Mouse (Mus musculus) left cerebral cortex, adult 2 months (tissue): ENCODE data around the gene Zfp541. TPM values are rescaled to one million over a fixed set of nuclear protein-coding genes. Genes with fewer than 3 reads are reported as not detected.
A peak's percentile ranks its signal among the peaks of the same experiment; 100 is the strongest.

Experiments
- DNase-seq, 2 experiments: peaks; one replicate each; pipeline ENCODE4 v3.0.0; 2021 to 2022; ENCODE audit warnings: low spot score in 2 of 2, mixed read lengths in 1 of 2; ENCODE audit errors: extremely low spot score in 1 of 2
- H3K27ac ChIP-seq: fragments of 200-600 bp; 2 replicates; pipeline ENCODE4 v1.8.1; 2022
- H3K4me3 ChIP-seq: fragments of 200-600 bp; 2 replicates; pipeline ENCODE4 v1.8.1; 2022
- CTCF ChIP-seq: fragments of 200-600 bp; IDR thresholded peaks from 2 replicates; pipeline ENCODE4 v1.8.1; 2022; ENCODE audit warnings: antibody characterized with exemption, mild to moderate bottlenecking, moderate library complexity
- intact Hi-C: fragments of 180-260 bp; cut with DNase I; formaldehyde crosslinking; loops from one replicate; pipeline ENCODE4 v1.15.1; 2025
- total RNA-seq, 2 experiments: library from RNA; stranded (reverse); gene quantifications; 2 replicates each; pipeline ENCODE4 v1.2.3; 2021

Zfp541 gene
- total RNA-seq, 2 experiments from 2014 or later, result 0.77 to 0.97 TPM

GRCm38 (mm10) chr7:16130956-16131634 lies 69.5 kb downstream of the Zfp541 start:
- DNase-seq, result peak in 1 of 2 experiments; percentile 56
- TF ChIP-seq CTCF, result no peak
- Histone ChIP-seq H3K4me3 (peak overlapping the region; percentile 82), H3K27ac (peak overlapping the region; percentile 98)
- intact Hi-C loops, result loop anchor here (1.0 to 2.0 kb wide), 2 partner anchors 18 to 28 kb away; no protein-coding TSS in a partner anchor

- H3K4me3 ChIP-seq, result peak overlapping the region; percentile 82
- peak overlapping the region; percentile 82 for H3K27ac ChIP-seq
- intact Hi-C loops, result no loop called here
- peak in 1 of 2 experiments; percentile 33 for DNase-seq
- no peak for TF ChIP-seq CTCF
Measured at GRCm38 (mm10) chr7:16132161-16132581, 70.6 kb downstream of the Zfp541 start.

- intact Hi-C loops, result no loop called here
- peak in 1 of 2 experiments; percentile 11 for DNase-seq
- no peak for TF ChIP-seq CTCF
- H3K4me3 ChIP-seq, result peak overlapping the region; percentile 82
- H3K27ac ChIP-seq, result peak overlapping the region; percentile 67
Measured at GRCm38 (mm10) chr7:16132926-16133325, 71.3 kb downstream of the Zfp541 start.

GRCm38 (mm10) chr7:16133691-16134090 lies 72.1 kb downstream of the Zfp541 start:
- intact Hi-C loops, result no loop called here
- DNase-seq, result no peak
- Histone ChIP-seq H3K27ac (no peak overlapping the region; the same call in 1 of the 2 replicates), H3K4me3 (peak overlapping the region; percentile 82)
- TF ChIP-seq CTCF, result no peak

GRCm38 (mm10) chr7:16134951-16135392 lies 73.4 kb downstream of the Zfp541 start:
- Histone ChIP-seq H3K27ac (peak overlapping the region; percentile 19; the same call in 1 of the 2 replicates), H3K4me3 (peak overlapping the region; percentile 17)
- DNase-seq, result no peak
- intact Hi-C loops, result no loop called here
- no peak for TF ChIP-seq CTCF

Other genes with a start within 250 kb of the Zfp541 start
- gene Obox6, start 222.1 kb upstream of the Zfp541 start, total RNA-seq, result not detected
- not detected for gene Crx, start 181.8 kb upstream of the Zfp541 start, total RNA-seq
- gene Crxos, start 179.2 kb upstream of the Zfp541 start, total RNA-seq, result under 1 TPM in 1 of 2 experiments, not detected in 1; 0.29 TPM
- 1,000 to 10,000 TPM; 1,033 to 1,089 TPM for gene Selenow, start 139.4 kb upstream of the Zfp541 start, total RNA-seq
- 100 to 1,000 TPM; 108 to 113 TPM for gene Nop53, start 115.7 kb upstream of the Zfp541 start, total RNA-seq
- 1 to 10 TPM; 6.4 to 6.7 TPM for gene Ehd2, start 94.2 kb upstream of the Zfp541 start, total RNA-seq
- gene Bicra, start 13.9 kb upstream of the Zfp541 start, total RNA-seq, result 10 to 100 TPM; 14.5 to 15.4 TPM
- 100 to 1,000 TPM; 269 to 280 TPM for gene Napa, start 36.6 kb downstream of the Zfp541 start, total RNA-seq
- 10 to 100 TPM; 42.9 to 46.3 TPM for gene Kptn, start 58.1 kb downstream of the Zfp541 start, total RNA-seq
- 100 to 1,000 TPM; 226 TPM for gene Slc8a2, start 68.0 kb downstream of the Zfp541 start, total RNA-seq
- 10 to 100 TPM; 39.8 to 42.6 TPM for gene Meis3, start 113.3 kb downstream of the Zfp541 start, total RNA-seq
- 10 to 100 TPM; 12.7 to 12.8 TPM for gene Dhx34, start 160.2 kb downstream of the Zfp541 start, total RNA-seq
- under 1 TPM; 0.42 to 0.54 TPM for gene C5ar2, start 182.3 kb downstream of the Zfp541 start, total RNA-seq
- gene C5ar1, start 197.7 kb downstream of the Zfp541 start, total RNA-seq, result 1 to 10 TPM; 1.3 to 1.7 TPM
- gene Inafm1, start 211.8 kb downstream of the Zfp541 start, total RNA-seq, result 10 to 100 TPM; 36.7 to 41.3 TPM
- 10 to 100 TPM; 94.3 to 95.1 TPM for gene Ccdc9, start 225.0 kb downstream of the Zfp541 start, total RNA-seq
- 1 to 10 TPM; 9.1 to 9.7 TPM for gene Bbc3, start 246.6 kb downstream of the Zfp541 start, total RNA-seq